Mouse (Mus musculus): Measurements from ENCODE around the gene Gm10181. TPM values are rescaled to one million over a fixed set of nuclear protein-coding genes. Genes with fewer than 3 reads are reported as not detected.

Gene Gm10181
- not detected in 2 replicates for polyA plus RNA-seq (2016; fragmentation: Nextera tagmentation; extraction: Ambion mirVana)

DNA sequence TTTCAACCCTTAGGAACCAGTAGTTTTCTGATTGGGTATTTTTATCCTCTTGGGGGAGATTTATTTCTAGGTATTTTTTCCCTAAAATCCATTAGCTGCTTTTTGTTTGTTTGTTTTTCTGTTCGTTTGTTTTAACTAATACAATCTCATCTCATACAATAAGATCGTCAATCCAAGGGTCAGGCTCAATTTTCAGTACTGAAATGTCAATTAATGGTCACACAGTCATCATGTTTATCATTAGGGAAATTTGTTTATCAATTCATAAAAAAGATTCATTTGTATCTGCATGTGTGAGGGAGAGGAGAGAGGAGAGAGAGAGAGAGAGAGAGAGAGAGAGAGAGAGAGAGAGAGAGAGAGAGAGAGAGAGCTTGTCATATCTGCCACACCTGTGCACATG is at the start of gene Gm10181:
Gm10181 (plus strand) TSS at position 301 of the 400 bp plus-strand sequence.
- Histone ChIP-seq H3K4me2 (replicated peaks) (no peak within 1 kb of the TSS), H3K27ac (no peak within 1 kb of the TSS), H3K4me3 (no peak within 1 kb of the TSS), H3K9ac (no peak within 1 kb of the TSS), H3K36me3 (no peaks in the 10 kb centered on the region), H3K27me3 (replicated peaks) (no peaks in the 10 kb centered on the region), H3K9me3 (no peaks in the 10 kb centered on the region), H3K4me1 (no peaks in the 10 kb centered on the region)
- ATAC-seq (ENCODE audit: low FRiP score, low read depth): no peak
- 86% methylated on average over 2 of the region's 2 CpGs for WGBS

DNA sequence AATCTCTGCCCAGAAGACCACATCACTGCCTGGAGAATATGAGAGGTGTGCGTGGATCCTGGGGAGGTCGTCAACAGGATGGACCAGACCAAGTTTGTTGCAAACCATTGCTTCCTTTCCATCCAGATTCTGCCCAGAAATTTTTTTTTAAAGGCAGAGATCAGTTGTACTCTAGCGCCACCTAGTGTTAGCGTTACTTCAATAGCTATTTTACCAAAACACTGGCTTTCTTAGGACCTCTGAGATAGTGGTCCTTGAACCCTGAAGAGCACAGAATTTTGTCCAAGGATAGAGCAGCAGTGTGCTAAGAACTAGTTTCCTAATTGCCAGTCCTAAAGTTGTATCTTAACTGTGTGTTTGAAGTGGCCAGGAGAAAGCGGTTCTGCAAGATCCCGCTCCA is 47.6 kb upstream of the Gm10181 start:
- Histone ChIP-seq H3K4me3 (no peak overlapping the region), H3K4me2 (replicated peaks) (no peak overlapping the region), H3K36me3 (no peaks in the 10 kb centered on the region), H3K9ac (no peak overlapping the region), H3K4me1 (no peaks in the 10 kb centered on the region), H3K27me3 (replicated peaks) (no peaks in the 10 kb centered on the region), H3K27ac (no peak overlapping the region), H3K9me3 (no peaks in the 10 kb centered on the region)
- WGBS: 31% methylated on average over 6 of the region's 6 CpGs
- peak; percentile 23; the same call in 1 of the 2 replicates for ATAC-seq (ENCODE audit: low FRiP score, low read depth)

DNA sequence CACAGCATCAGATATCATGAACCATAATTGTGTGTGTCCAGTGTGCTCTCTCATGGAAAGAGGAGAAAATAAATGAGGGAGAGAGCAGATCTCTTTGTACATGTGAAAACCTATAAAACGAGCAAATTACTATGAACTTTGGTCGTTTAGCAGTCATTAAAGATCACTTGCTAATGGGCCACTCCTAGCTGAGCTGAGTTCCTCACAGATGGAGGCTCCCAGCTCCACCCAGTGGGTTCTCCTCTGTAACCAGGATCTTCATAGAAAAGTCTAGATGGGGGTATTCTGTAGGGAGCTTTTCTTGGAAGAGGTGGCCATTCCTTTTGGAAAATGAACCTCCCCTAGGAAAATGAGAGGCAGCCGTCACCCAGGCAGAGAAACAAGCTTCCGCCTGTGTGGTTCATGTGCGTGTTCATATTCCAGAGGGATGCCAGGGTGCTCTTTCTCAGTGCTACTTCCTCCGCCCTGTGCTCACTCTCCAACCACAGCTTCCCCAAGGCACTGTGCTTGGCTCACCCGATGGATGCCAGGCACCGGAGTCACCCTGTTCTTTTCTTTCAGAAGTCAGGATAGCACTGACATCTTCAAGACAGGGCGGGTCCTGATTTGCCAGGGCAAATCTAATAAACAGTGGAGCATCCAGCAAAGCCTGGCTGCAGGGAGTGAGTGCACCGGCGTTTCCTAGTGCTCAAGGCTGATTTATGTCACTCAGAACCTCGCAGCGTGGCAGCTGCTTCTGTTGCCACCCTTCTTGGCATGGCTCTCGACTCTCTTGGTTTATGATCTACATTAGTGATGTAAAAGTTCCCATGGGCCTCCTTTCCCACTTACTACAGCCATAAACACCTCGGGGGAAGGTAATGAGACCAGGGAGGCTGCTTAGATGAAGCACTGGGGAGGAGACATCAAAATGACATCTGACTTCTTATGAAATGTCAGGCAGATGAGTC is 46.8 kb upstream of the Gm10181 start:
- H3K9me3 ChIP-seq: no peaks in the 10 kb centered on the region
- no peak overlapping the region for H3K9ac ChIP-seq
- no peaks in the 10 kb centered on the region for H3K4me1 ChIP-seq
- ATAC-seq (ENCODE audit: low FRiP score, low read depth): peak; percentile 58
- no peaks in the 10 kb centered on the region for H3K27me3 ChIP-seq (replicated peaks)
- H3K36me3 ChIP-seq: no peaks in the 10 kb centered on the region
- H3K4me3 ChIP-seq: no peak overlapping the region
- no peak overlapping the region for H3K27ac ChIP-seq
- H3K4me2 ChIP-seq (replicated peaks): no peak overlapping the region
- 61% methylated on average over 15 of the region's 15 CpGs for WGBS

DNA sequence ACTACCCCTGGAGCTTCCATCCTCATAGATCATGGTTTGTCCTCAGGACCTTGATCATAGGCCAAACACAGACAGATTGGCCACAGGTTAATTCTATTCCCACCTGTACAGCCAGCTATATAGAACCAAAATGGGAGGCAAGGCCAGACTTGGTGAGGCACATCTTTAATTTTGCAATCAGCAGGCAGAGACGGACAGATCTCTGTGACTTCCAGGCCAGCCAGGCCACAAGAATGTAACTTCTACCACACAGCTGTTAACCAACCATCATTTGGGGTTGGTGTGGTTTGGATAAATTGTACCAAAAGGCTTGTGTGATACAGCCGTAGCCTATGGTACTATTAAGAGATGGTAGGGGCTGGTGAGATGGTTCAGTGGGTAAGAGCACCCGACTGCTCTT is 44.9 kb upstream of the Gm10181 start:
- Histone ChIP-seq H3K9ac (no peak overlapping the region), H3K27me3 (replicated peaks) (no peaks in the 10 kb centered on the region), H3K27ac (no peak overlapping the region), H3K4me2 (replicated peaks) (no peak overlapping the region), H3K4me3 (no peak overlapping the region), H3K4me1 (no peaks in the 10 kb centered on the region), H3K36me3 (no peaks in the 10 kb centered on the region), H3K9me3 (no peaks in the 10 kb centered on the region)
- 88% methylated on average over 3 of the region's 3 CpGs for WGBS
- no peak for ATAC-seq (ENCODE audit: low FRiP score, low read depth)

DNA sequence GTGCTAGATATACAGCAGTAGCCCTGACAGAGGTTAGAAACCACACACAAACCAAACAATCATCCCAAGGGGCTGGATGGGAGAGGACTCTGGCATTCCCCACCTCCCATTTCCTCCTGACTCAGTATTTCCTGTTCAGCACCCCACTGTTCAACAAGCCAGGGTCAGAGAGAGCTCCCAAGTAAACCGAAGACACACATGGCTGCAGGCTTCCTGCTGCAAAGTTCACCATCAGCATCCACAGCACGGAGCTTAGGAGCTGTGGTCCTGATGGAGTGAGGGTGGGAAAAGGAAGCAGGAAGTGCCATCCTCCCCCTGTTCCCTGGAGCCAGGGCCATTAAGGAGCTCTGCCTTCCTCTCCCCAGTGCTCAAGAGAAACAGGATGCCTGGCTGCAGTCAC is 40.9 kb upstream of the Gm10181 start:
- no peak overlapping the region for H3K4me2 ChIP-seq (replicated peaks)
- no peak overlapping the region for H3K27ac ChIP-seq
- no peaks in the 10 kb centered on the region for H3K27me3 ChIP-seq (replicated peaks)
- ATAC-seq (ENCODE audit: low FRiP score, low read depth): no peak
- H3K4me1 ChIP-seq: no peaks in the 10 kb centered on the region
- WGBS: 47% methylated on average over 2 of the region's 2 CpGs
- no peaks in the 10 kb centered on the region for H3K9me3 ChIP-seq
- H3K36me3 ChIP-seq: no peaks in the 10 kb centered on the region
- H3K9ac ChIP-seq: no peak overlapping the region
- no peak overlapping the region for H3K4me3 ChIP-seq

DNA sequence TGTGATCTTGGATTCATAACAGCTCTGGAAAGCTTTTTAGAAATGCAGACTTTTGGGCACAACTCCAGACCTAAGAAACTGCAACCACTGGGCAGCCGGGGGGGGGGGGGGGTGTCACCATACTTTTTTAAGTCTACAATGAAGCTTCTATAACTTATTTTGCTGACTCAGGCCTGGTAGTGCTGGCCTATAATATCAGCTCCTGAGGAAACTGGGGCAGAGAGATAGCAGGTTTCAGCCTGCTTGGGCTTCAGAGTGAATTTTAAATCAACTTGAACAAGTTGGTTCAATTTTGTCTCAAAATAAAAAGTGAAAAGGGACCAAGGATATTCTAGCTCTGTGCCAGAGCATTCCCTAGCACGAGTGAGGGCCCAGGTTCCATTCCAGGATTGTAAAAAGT is 40.3 kb upstream of the Gm10181 start:
- no peaks in the 10 kb centered on the region for H3K4me1 ChIP-seq
- H3K9me3 ChIP-seq: no peaks in the 10 kb centered on the region
- no peak overlapping the region for H3K9ac ChIP-seq
- no peak overlapping the region for H3K27ac ChIP-seq
- no peak overlapping the region for H3K4me3 ChIP-seq
- H3K4me2 ChIP-seq (replicated peaks): no peak overlapping the region
- no peaks in the 10 kb centered on the region for H3K27me3 ChIP-seq (replicated peaks)
- 82% methylated on average over 2 of the region's 2 CpGs for WGBS
- no peak for ATAC-seq (ENCODE audit: low FRiP score, low read depth)
- no peaks in the 10 kb centered on the region for H3K36me3 ChIP-seq

DNA sequence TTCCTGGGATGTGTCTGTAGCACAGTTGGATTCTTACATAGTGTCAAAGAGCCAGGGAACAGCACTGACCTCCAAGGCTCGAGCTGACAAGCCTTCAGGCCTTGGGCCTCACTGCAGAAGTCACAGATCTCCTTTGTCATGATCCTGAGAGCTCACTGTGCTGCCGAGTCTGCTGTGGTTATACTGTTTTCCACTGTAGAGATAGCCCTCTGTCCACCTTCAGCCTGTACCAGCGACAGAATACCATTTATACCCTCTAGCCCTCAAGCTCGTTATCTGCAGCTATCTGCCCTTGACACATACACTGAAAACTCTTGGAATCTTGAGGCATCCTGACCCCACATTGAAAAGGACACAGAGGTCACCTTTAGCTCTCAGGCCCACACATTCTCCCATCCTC is 37.3 kb upstream of the Gm10181 start:
- no peak for ATAC-seq (ENCODE audit: low FRiP score, low read depth)

DNA sequence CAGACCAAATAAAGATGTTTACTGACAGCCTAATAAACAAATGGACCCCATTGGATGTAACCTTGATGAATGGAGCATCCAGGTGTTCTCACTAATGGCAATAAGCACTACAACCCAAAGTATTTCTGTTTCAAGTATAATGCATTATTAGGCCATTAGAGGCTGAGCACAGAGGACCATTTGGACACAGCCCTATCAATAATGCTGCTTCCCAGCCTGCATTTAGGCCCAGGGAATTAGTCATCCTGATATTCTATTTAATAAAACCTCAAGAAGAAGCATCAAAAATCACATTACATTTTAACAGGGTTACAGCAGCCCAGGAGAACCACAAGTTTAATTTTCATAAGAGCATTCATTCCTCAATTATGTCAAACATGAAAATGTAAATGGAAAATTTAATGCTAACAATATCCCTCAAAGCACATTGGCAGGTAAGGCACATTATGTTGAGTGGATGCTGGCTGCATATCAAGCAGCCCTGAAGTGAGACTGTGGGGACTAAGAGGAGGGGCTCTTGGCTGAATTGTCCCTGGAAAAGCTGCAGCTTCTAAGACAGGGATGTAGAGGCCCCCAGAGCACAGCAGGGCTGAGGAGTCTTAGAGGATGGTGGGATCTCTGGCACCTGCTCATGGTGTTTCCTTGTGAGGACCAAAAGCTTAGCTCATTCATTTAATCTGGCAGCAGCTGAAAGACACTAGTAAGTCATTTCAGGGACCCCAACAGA is 33.4 kb upstream of the Gm10181 start:
- no peak overlapping the region for H3K9ac ChIP-seq
- H3K27ac ChIP-seq: no peak overlapping the region
- H3K4me2 ChIP-seq (replicated peaks): no peak overlapping the region
- no peaks in the 10 kb centered on the region for H3K9me3 ChIP-seq
- ATAC-seq (ENCODE audit: low FRiP score, low read depth): no peak
- H3K36me3 ChIP-seq: no peaks in the 10 kb centered on the region
- H3K4me3 ChIP-seq: no peak overlapping the region
- H3K4me1 ChIP-seq: no peaks in the 10 kb centered on the region
- H3K27me3 ChIP-seq (replicated peaks): no peaks in the 10 kb centered on the region

More for the DNA sequence above, 37.3 kb upstream of the Gm10181 start:
- H3K4me2 ChIP-seq (replicated peaks): no peak overlapping the region
- H3K27ac ChIP-seq: no peak overlapping the region
- 73% methylated on average over 4 of the region's 4 CpGs for WGBS
- H3K4me1 ChIP-seq: no peaks in the 10 kb centered on the region
- no peak overlapping the region for H3K4me3 ChIP-seq
- H3K9me3 ChIP-seq: no peaks in the 10 kb centered on the region
- H3K36me3 ChIP-seq: no peaks in the 10 kb centered on the region
- H3K27me3 ChIP-seq (replicated peaks): no peaks in the 10 kb centered on the region
- no peak overlapping the region for H3K9ac ChIP-seq

DNA sequence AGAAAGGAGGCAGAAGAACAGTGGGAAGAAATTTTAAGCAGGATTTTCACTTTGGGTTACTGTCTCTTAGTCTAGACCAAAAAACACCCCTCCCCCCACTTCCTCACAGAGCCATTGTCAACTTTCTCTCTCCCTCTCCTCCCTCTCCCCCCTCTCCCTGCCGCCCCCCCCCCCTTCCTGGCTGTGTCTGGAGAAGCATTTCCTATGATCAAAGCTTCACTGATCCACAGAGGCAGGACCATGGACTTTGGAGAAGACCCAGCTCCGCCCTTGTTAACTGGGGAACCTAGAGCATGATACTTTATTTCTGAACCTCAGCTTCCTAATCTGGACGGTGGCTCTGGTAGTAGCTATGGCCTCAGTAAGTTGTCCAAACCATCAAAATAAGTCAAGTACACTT is 30.5 kb upstream of the Gm10181 start:
- WGBS: 64% methylated on average over 3 of the region's 3 CpGs
- Histone ChIP-seq H3K9me3 (no peaks in the 10 kb centered on the region; the same call in 1 of the 2 replicates), H3K27me3 (replicated peaks) (no peaks in the 10 kb centered on the region)

DNA sequence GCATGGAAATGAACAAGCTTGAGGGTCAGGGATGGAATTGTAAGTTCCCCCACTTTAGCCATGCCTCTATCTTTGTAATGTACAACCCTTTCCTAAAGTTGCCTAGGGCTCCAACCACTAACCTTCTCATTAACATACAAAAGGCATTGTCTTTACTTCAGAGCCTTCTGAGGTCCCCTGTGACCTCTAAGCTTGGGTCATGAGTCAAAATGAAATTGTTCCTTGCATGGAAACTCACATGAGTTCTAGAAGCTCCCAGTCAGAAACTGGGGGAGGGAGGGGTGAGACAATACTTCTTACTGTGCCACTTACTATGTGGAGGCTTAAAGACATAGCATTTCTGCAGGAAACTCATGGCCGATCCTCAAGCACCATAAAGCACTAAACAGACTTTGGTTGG is 16.6 kb upstream of the Gm10181 start:
- H3K27me3 ChIP-seq (replicated peaks): no peaks in the 10 kb centered on the region
- 82% methylated on average over 1 of the region's 1 CpGs for WGBS
- H3K9ac ChIP-seq: no peak overlapping the region
- no peaks in the 10 kb centered on the region for H3K9me3 ChIP-seq
- no peak overlapping the region for H3K27ac ChIP-seq
- no peak overlapping the region for H3K4me2 ChIP-seq (replicated peaks)
- no peaks in the 10 kb centered on the region for H3K4me1 ChIP-seq
- ATAC-seq (ENCODE audit: low FRiP score, low read depth): no peak
- H3K4me3 ChIP-seq: no peak overlapping the region
- H3K36me3 ChIP-seq: no peaks in the 10 kb centered on the region

More for the DNA sequence above, 30.5 kb upstream of the Gm10181 start:
- Histone ChIP-seq H3K4me2 (replicated peaks) (no peak overlapping the region), H3K36me3 (no peaks in the 10 kb centered on the region), H3K9ac (no peak overlapping the region), H3K4me3 (no peak overlapping the region), H3K27ac (no peak overlapping the region), H3K4me1 (no peaks in the 10 kb centered on the region)
- no peak for ATAC-seq (ENCODE audit: low FRiP score, low read depth)

DNA sequence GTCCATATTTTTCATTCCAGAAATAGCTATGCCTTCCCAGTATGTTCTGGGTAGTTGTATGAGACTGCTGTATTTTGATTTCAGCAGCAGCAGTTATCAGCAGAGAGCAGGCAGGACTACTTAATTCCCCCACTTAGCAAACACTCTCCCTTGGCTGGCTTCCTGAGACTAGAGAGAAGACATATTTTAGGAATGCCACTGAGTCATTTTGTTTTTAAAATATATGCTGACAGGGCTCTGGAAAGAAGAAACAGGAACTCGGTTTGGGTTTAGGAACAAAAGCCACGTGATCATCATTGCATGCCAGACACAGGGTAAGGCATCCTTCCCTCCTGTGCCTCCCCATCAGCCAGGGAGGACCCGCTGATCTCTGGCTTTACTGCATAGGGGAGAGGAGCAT is 13.2 kb upstream of the Gm10181 start:
- H3K36me3 ChIP-seq: no peaks in the 10 kb centered on the region
- no peak overlapping the region for H3K4me3 ChIP-seq
- no peak overlapping the region for H3K9ac ChIP-seq
- H3K27ac ChIP-seq: no peak overlapping the region
- ATAC-seq (ENCODE audit: low FRiP score, low read depth): no peak
- 63% methylated on average over 3 of the region's 3 CpGs for WGBS
- H3K9me3 ChIP-seq: no peaks in the 10 kb centered on the region
- H3K4me1 ChIP-seq: no peaks in the 10 kb centered on the region
- no peak overlapping the region for H3K4me2 ChIP-seq (replicated peaks)
- no peaks in the 10 kb centered on the region for H3K27me3 ChIP-seq (replicated peaks)

DNA sequence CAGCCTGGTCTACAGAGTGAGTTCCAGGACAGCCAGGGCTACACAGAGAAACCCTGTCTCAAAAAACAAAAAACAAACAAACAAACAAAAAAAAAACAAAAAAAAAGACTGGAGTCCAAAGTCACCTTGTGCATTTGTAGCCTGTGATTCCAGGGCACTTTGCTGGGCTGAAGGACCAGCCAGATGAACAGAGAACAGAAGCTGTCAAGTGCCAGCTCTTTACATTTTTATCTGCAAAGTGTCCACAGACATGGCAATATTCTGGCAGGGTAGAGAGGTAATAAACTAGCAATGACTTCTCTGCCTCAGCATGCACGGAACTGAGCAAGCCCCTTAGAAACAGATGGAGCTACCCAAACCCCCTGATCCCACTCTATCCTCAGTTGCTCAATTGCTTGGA is 12.7 kb upstream of the Gm10181 start:
- no peaks in the 10 kb centered on the region for H3K36me3 ChIP-seq
- 76% methylated on average over 1 of the region's 1 CpGs for WGBS
- ATAC-seq (ENCODE audit: low FRiP score, low read depth): no peak

More for the DNA sequence above, 12.7 kb upstream of the Gm10181 start:
- no peaks in the 10 kb centered on the region for H3K27me3 ChIP-seq (replicated peaks)
- H3K4me1 ChIP-seq: no peaks in the 10 kb centered on the region
- no peak overlapping the region for H3K27ac ChIP-seq
- H3K9me3 ChIP-seq: no peaks in the 10 kb centered on the region
- H3K9ac ChIP-seq: no peak overlapping the region
- H3K4me2 ChIP-seq (replicated peaks): no peak overlapping the region
- no peak overlapping the region for H3K4me3 ChIP-seq
